Mouse (Mus musculus) yolk sac, embryonic 10.5 days (tissue): ENCODE results near the gene a.
"Not testable (repeated sequence)": the region's sequence is repeated elsewhere in the genome, so short reads cannot be mapped to it uniquely, and the experiment has no call there.

Experiments used
- DNase-seq: peaks from one replicate; pipeline ENCODE4 v3.0.0-alpha.2; 2017; ENCODE audit warnings: low spot score

The a gene

DNA sequence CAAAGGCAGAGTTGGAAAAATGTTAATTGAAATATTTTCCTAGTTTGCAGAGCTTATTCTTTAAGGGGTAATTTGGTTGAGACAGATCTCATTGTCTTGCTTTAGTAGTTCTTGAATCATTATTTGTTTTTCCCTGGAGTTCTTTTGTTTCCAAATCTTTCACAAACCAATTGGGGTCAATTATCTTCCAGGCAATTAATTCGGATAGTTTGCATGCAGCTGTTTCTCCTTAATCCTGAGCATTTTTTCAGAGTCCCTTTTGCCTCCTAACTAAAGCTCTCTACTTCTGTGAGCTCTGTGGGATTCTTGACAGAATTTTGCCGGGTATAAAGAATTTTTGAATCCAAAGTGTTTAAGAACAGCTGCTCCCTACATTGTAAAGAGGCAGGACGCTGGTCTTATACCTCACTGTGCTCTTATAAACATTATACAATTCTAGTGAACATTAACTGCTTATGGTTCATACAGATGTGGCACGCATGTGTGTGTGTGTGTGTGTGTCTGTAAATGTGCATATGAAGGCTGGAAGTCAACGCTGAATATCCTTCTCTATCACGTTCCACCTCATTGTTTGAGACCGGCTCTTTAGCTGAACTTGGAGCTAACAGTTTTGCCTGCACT is 134.3 kb downstream of the a start:
- DNase-seq, result no peak

DNA sequence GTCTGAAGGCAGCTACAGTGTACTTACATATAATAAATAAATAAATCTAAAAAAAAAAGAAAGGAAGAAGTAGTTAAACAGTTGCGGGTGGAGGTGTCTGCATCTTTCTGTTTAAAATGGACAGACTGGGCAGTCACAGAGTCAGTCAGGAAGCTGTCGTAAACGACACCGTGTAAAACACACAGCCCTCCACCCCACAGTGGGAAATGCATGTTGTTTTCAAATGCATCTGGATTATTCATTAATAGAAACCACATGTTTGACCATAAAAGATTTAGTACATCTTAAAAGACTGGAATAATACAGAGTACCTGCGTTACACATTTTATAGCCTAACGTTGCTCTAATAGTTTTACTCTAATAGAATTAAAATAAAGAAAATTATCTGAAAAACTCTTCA is 135.6 kb downstream of the a start:
- DNase-seq, result no peak

DNA sequence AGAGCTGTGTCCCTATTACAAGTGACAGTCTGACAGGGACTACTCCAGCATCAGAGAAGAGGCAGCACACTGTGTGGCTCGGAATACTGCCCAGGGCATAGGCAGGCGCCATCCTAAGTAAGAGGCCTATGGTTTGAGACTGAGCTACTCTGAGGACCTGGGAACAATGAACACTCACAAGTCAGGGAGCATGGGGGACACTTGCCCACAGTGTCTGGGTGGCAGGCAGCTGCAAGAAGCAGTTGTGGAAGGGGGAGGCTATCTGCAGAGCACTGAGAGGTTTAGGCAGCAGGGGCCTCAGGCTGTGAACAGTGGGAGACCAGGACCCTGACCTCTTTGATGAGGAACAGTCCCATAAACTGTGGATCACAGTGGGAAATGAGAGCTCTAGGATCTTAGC is 137.1 kb downstream of the a start:
- DNase-seq, result no peak

DNA sequence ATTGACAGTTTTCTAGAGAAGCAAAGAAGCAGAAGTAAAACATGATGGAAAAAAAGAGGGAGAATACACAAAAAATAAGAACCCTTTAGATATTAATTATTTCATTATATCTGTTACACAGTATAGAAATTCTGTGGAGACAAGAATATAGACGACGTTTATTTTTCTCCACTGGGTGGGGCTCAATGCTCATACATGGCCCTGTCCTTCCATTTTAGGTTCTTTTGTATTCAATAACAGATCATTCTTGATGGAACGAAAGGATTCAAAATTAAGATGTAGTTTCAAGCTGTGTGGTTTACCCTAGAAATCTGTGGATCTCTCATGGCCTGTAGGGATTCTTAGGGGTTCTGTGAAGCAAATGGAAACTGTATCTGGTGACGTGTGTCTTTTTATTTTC is 142.7 kb downstream of the a start:
- no peak for DNase-seq

DNA sequence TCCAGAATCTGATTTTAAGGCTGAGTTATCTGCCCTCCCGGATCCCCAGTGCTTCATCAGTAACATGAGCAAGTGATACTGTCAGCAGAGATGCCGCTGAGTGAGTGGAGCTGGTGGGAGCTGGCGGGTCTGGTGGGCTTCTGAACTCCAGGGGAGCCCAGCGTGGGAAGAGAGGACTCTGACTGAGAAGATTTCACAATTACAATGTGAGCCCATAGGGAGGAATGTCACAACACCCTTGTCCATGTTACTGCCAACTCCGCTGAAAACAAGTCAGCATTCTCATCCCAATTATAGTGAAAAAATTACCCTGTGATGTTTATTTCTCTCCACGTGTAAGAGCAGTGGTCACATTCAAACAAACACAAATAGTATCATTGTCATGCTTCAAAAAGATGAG is 144.9 kb downstream of the a start:
- DNase-seq, result no peak

DNA sequence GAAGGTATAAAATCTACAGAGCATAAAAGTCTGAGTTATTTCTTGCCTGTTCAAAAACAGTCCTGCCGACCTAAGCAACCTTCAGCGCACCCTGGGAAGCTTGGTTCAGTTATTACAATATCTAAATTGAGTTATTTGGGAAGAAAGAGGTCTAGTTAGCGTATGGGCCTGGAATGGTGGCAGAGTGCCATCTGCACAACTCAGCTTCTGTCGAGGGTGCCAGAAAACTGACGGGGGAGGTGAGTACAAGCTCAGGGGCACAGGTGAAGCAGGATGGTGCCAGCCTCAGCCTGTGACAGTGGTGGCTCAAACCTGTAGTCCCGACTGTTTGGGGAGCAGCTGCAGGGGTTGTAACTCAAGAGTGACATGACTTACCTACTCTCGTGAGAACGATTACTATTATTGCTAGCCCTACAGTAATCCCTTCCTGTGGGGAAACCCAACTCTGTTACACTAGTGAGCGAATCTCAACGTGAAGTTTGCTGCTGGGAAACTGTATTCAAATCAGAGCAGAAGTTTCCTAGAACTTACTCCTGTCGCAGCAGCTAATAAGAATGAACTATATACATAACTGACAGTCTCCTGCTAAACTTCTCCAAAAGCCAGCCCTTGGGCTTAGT is 145.4 kb downstream of the a start:
- no peak for DNase-seq

DNA sequence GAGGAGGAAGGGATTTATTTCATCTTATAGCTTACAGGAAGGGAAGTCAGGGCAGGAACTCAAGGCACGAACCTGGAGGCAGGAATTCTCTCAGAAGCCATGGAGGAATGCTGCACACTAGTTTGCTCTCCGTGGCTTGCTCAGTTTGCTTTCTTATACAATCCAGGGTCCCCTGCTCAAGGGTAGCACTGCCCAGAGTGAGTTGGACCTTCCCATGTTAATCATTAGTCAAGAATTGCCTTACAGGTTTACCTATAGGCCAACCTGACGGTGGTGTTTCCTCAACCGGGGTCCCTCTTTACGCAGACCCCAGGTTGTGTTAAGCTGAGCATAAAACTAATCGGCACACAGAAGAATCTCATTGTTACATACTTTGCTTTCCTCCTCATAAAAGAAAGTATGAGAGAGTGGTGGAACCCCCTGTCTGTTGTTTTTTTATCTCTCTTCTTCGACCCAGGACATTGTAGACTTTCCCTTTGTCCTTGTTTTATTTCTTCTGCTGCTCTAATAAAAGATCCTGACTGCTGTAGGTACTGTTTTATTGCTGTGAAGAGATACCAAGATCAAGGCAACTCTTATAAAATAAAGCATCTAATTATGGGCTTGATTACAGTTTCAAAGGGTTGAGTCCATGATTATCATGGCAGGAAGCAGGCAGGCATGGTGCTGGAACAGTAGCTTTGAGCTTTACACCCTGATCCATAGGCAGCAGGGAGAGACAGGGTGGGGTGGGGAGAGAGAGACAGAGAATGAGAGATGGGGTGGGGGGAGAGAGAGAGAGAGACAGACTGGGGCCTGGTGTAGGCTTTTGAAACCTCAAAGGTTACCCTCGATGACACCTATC is 146.6 kb downstream of the a start:
- peak; percentile 50 for DNase-seq

DNA sequence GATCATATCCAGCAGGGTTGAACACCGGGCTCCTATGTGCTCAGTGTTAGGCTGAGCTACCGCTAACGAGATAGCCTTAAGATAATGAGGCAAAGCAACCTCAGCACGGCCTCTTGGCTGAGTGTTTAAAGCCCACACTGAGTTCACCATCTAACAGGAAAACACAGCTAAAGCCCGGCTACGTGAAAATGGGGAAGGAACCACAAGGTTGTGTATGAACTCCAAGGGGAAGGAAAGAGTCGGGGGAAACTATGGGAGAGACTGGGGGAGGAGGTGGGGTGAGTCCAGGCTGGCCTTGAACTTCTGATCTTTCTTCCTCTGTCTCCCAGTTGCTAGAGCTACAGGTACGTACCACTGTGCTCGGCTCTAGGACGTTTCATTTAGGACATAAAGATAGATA is 150.8 kb downstream of the a start:
- DNase-seq, result no peak

DNA sequence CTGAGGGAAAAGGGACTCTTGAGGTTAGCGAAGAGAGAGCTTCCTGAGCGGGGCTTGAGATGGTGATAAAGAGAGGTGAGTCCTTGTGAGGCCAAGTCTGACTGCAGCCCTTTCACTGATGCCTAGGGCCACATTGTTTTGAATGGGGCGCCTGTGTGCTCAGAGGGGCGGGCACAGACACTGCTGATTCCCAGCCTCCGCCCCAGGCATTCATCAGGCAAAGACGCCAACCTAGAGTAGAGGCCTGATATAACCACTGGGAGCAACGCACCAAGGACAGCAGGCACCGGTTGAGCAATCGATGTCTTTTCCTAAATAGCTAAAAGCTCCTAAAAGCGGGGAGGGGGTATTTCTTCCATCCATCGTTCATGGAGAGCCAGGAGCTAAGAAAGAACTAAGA is 151.3 kb downstream of the a start:
- DNase-seq, result no peak

DNA sequence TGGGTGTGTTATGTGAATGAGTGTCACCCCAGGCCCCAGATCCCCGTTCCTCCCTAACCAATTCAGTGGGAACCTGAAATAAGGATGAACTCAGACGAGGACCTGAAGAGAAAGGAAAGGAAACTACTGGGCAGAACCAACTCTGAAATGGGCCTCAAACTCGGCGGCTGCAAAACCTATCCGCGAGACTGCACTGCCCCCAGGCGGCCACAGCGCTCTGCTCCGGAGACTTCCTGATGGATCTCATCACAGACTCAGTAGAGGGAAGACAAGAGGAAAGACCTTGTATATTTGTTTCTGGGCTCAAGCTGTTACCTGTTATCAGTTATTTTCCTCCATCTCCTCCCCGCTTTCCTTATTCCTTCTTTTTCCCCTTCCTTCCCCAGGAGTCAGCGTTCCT is 151.9 kb downstream of the a start:
- DNase-seq, result peak; percentile 51

DNA sequence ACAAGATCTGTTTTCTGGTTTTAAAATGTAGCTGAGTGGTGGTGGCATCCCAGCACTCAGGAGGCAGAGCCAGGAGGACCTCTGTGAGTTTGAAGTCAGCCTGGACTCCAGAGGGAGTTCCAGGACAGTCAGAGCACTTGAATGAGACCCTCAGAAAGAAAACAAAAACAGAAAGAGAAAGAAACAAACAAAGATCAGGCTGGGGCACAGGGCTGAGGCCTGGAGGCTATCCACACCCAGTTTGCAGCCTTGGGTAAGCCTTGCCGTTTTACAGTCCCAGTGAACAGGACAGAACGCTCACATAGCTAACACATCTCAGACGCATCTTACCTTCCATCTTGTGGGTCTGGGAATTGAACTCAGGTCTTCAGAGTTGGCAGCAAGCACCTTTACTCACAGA is 155.7 kb downstream of the a start:
- DNase-seq, result no peak

DNA sequence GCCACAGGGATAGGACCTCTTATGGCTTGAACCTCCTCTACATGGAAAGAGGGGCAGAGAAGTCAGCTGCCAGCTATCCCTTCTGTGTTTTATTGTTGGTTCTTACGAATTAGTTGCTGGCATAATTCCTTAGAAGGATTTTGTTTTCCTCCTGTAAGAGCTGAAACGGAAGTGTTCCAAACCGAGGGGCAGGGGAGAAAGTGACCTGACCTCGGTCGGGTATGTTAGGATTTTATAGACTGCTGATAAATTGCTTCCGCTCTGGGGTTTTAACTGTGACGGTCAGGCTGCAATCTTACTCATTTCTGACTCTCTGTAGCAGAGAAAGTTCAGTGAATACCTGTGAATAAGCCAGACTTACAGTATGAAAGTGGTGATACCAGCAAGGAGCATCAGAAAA is 158.2 kb downstream of the a start:
- peak; percentile 36 for DNase-seq

DNA sequence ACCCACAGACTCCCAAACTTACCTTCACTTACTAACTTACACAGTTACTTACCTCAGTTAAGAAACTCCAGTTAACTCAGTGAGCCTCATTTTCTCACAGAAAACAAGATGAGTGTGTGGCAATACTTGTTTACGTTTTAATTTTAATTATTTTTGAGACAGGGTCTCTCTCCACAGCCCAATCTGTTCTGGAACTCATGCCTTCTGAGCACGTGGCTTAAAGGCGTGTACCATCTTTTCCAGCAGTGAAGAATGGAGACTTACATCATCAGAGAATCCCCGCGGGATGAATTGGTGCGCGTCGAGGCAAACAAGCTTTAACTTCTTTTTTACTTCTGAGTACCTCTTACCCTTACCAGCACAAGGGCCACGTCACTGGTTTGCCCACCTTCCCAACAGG is 158.7 kb downstream of the a start:
- no peak for DNase-seq

DNA sequence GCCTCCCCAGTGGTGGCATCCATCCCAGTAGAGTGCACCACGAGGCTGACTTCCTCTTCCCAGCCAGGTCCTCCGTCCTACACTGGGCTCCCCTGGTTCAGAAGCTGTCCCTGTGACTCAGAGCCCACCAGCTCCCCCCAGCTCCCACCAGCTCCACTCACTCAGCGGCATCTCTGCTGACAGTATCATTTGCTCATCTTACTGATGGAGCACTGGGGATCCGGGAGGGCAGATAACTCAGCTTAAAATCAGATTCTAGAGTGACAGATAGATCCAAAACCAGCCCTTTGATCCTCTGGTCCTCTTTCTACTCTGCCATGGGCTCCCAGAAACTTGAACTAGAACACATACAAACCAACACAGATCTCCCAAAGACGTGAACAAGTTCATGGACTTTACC is 159.4 kb downstream of the a start:
- DNase-seq, result no peak

DNA sequence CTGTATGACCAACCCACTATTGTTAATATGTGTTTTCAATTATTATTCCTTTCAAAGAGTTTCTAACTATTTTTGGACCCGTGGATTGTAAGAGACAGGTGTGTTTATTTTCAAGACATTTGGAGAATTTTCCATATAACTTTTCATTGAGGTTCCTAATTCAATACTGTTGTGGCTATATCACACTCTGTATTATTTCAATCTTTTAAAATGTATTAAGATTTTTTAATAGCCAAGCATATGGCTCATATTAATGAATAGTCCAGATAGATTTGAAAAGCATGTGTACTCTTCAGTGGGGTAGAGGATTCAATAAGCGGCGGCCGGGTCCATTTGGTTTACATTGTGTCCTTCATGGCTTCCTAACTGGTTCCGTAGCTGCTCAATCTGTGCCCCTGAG is 168.3 kb downstream of the a start:
- DNase-seq, result no peak

DNA sequence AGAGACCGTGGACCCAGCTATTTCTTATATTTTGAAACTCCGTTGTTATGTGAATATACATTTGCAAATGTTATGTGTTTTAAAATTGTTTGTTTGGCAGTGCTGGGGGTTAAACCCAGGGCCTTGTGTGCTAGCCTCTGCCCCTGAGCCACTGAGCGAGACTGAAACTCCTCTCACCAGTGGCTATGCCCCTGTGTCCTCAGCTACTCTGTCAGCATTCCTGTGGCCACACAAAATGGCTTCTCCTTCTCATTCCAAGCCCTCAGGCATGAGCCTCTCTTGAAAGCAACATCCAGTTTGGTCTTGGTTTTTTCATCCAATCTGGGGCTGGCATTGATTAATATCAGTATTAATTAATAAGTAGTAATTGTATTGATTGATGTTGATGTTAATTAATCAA is 168.7 kb downstream of the a start:
- no peak for DNase-seq

DNA sequence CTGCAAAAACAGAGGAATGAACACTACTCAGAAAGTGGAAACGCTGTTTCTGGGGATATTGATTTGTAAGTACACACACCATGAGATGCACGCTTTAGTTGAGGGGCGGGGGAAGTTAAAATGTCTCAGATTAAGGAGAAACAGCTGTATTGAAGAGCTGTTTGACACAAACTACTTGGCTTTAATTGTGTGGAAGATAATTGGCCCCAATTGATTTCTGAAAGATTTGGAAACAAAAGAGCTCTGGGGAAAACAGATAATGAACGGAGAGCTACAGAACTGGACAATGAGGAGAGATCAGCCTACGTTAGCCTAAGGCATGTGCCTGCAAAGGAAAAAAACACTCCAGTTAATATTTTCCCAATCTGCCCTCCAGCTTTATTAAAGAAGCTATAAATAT is 172.0 kb downstream of the a start:
- no peak for DNase-seq

DNA sequence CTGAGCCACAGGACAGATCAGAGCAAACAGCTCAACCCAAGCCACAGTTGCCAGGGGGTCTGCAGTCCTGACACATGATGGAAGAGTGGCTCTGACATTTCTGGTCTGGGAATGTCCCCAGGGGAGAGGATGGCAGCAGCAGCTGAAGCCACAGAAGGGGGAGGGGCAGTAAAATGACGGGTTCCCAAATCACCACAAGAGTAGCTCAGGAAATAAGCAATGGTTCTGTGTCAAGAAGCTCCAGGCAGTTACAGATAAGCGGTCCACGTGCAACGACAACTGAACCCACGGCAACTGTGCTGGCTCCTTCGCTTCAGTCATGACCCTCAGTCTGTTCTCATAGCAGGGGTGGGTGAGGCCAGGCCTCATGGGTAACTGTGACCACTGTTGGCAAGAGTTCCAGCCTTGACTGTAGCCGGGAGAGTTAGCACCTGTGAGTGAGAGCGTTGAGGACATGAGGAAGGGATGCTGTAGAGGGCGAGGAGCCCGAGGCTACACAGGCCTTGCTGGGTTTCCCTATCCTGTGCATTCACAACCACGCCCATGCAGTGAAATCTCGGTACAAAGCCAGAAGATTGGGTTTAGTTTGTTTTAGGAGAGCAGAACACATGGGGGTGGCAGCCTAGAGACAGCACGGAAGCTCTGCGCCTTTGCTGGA is 178.7 kb downstream of the a start:
- DNase-seq, result not testable (repeated sequence)

DNA sequence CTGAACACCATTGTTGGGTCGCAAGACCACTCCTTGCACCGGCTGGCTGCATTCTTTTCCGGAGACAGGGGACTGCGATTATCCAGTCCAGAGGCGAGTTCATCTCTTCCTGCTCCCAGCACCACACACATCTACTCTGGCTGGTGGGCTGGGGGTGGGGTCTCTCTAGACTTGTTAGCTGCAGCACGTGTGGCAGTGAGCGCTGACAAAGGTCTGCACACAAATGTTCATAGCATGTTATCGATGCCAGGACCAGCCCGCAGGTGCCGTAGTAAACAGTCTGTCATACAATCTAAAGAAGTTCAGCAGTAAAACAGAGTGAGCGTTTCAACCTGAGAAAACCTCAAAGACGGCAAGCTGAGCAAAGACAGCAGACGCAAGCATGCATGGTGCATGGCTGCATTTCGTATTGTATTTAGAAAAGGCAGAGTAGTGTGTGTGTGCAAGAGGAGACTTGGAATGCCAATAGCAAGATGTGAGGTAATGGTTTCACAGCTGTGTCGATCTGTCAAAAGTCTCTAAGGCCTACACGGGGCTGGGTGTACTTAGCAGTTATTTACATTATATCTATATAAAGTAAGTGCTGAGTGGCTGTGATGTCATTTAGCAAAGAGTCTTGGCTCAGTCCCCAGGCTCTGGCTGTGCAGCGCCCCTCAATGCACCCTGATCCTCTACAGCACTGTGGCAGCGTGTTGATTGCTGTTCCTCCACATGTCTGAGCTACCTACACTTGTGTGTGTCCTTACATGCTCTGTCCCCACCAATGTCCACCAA is 180.9 kb downstream of the a start:
- DNase-seq, result no peak

DNA sequence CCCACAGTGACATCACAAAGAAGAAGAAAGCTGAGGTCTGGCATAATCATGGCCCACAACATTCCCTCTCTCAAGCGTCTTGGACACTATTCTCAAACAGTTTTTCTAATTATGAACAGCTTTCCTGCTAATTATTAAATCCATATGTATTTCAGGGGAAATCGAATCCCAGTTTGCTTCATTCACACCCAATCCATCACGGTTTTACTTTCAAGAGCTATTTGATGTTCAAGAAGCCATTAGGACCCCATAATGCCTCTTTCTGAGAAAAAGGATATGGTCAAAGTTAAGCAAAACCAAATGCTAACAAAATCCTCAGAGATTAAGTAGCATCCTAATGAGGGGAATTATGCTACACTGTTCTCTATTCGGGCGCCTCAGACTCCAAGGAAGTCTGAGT is 181.8 kb downstream of the a start:
- no peak for DNase-seq

DNA sequence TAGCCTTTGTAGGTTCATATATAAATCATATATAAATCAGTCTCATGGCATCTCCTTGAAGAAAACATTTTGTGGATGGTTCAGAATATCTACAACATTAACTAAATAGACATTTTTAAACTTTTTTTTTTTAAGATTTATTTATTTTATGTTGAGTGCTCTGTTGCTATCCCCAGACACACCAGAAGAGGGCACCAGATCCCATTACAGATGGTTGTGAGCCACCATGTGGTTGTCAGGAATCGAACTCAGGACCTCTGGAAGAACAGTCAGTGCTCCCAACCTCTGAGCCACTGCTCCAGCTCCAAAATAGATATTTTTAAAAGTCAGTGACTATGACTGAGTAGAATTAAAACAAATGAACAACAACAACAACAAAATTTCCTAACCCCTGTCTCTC is 195.4 kb downstream of the a start:
- no peak for DNase-seq

DNA sequence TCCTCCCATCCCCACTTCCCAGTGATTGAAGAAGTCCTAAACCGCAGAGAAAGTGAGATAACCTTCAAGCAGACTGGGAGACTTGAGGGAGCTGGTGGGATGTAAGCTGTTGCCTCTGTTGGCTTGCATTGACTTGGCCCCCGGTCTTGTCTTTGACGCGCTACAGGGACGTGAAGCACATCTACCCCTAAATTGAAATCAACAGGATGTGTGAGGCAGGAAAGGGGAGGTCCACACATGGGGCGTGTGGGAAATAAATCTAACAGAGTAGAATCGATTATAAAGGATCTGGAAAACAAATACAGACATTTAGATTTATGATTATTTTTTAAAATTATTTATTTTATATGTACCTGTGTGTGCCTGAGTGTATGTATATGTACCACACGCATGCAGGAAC is 200.2 kb downstream of the a start:
- no peak for DNase-seq
